Mouse (Mus musculus) heart, embryonic 14.5 days (tissue): ENCODE measurements at regions not wholly inside any gene's neighbourhood (a gene's known extent, or its start where the extent isn't known, plus 50 kb on each side); places are given as distances from the start of the nearest gene placed in this dataset.

Experiments
- ATAC-seq: fragments of 200-750 bp; cut with Nextera tagmentation; 2 replicates; pipeline ENCODE4 v1.8.0; 2017; ENCODE audit warnings: low read depth, moderate TSS enrichment; ENCODE audit not compliant: insufficient number of reproducible peaks, insufficient read depth, low FRiP score
- H3K27ac ChIP-seq, 2 experiments: fragments of 200-500 bp in 1 of 2; fragments of 300-500 bp in 1 of 2; sonication (generic) in 1 of 2; replicated peaks in 1 of 2; 2 replicates each; pipeline ENCODE4 v1.5.1; 2012 to 2014; ENCODE audit warnings: low read depth in 2 of 2, low read length in 2 of 2, control low read depth in 1 of 2, mild to moderate bottlenecking in 1 of 2, mixed read lengths in 1 of 2; ENCODE audit not compliant: control insufficient read depth in 1 of 2, insufficient read depth in 1 of 2
- H3K27me3 ChIP-seq: fragments of 300-500 bp; sonication (generic); 2 replicates; pipeline ENCODE4 v1.6.1; 2014; ENCODE audit warnings: mild to moderate bottlenecking, low read length, control low read depth; ENCODE audit not compliant: control insufficient read depth, insufficient read depth
- H3K36me3 ChIP-seq: fragments of 300-500 bp; sonication (generic); 2 replicates; pipeline ENCODE4 v1.6.1; 2014; ENCODE audit warnings: mild to moderate bottlenecking, control low read depth, low read length, mixed read lengths; ENCODE audit not compliant: control insufficient read depth, insufficient read depth
- H3K4me1 ChIP-seq, 2 experiments: fragments of 200-500 bp in 1 of 2; fragments of 300-500 bp in 1 of 2; sonication (generic) in 1 of 2; 2 replicates each; pipeline ENCODE4 v1.6.1; 2012 to 2014; ENCODE audit warnings: low read length in 2 of 2, control low read depth in 1 of 2, mixed read lengths in 1 of 2; ENCODE audit not compliant: control insufficient read depth in 2 of 2, insufficient read depth in 2 of 2
- H3K4me2 ChIP-seq: fragments of 300-500 bp; sonication (generic); 2 replicates; pipeline ENCODE4 v1.6.1; 2014; ENCODE audit warnings: mild to moderate bottlenecking, low read length
- H3K4me3 ChIP-seq, 2 experiments: fragments of 200-500 bp in 1 of 2; fragments of 300-500 bp in 1 of 2; sonication (generic) in 1 of 2; 2 replicates each; pipeline ENCODE4 v1.5.1; 2012 to 2014; ENCODE audit warnings: low read length in 2 of 2, mild to moderate bottlenecking in 2 of 2, control low read depth in 1 of 2, low read depth in 1 of 2, moderate library complexity in 1 of 2; ENCODE audit not compliant: control insufficient read depth in 1 of 2, insufficient read depth in 1 of 2
- H3K9ac ChIP-seq: fragments of 300-500 bp; sonication (generic); 2 replicates; pipeline ENCODE4 v1.6.1; 2014; ENCODE audit warnings: mild to moderate bottlenecking, low read length
- H3K9me3 ChIP-seq: fragments of 300-500 bp; sonication (generic); 2 replicates; pipeline ENCODE4 v1.6.1; 2016; ENCODE audit warnings: low read length, control low read depth; ENCODE audit not compliant: control insufficient read depth
- WGBS: fragments of 180-500 bp; shearing (Covaris S2); extraction: QIAGEN DNeasy Blood & Tissue Kit; methylation state at CpG from one replicate; pipeline ENCODE4 v1.1.7; 2014; 5-methylcytosine and 5-hydroxymethylcytosine counted together

- Histone ChIP-seq H3K4me3 (no peak overlapping the region), H3K9ac (no peak overlapping the region), H3K36me3 (no peaks in the 10 kb centered on the region), H3K4me2 (no peak overlapping the region), H3K27ac (no peak overlapping the region), H3K27me3 (no peaks in the 10 kb centered on the region), H3K4me1 (no peaks in the 10 kb centered on the region; a peak in 1 of 4 replicates), H3K9me3 (no peaks in the 10 kb centered on the region)
- WGBS: 59% methylated on average over 2 of the region's 2 CpGs
- ATAC-seq: no peak
Observed at GRCm38 (mm10) chr9:73272614-73273013, 159.4 kb downstream of the Rsl24d1 start.

DNA sequence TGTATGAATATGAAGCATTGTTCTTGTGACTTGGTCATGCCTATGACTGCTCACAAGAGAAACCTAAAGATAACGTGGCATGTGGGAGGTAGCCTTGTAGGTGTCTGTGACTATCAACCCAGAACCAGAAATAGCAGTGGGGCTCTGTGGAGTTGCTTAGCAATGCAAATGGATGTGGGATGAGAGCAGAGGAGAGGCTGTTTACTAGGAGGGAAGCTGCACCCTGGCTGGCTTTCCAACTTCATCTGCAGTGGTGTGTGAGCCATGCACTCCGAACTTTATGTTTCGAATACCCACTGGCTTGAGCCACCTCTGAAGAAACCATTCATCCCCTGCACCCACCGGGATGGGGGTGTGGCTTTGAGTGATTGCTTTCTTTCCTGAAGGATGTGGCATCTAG, 160.5 kb downstream of the Rsl24d1 start:
- ATAC-seq: no peak
- no peaks in the 10 kb centered on the region for H3K27me3 ChIP-seq
- 76% methylated on average over 4 of the region's 4 CpGs for WGBS
- H3K4me1 ChIP-seq: no peaks in the 10 kb centered on the region; a peak in 1 of 4 replicates
- H3K27ac ChIP-seq: no peak overlapping the region
- H3K36me3 ChIP-seq: no peaks in the 10 kb centered on the region
- H3K9me3 ChIP-seq: no peaks in the 10 kb centered on the region
- no peak overlapping the region for H3K4me3 ChIP-seq
- H3K9ac ChIP-seq: no peak overlapping the region
- no peak overlapping the region for H3K4me2 ChIP-seq

DNA sequence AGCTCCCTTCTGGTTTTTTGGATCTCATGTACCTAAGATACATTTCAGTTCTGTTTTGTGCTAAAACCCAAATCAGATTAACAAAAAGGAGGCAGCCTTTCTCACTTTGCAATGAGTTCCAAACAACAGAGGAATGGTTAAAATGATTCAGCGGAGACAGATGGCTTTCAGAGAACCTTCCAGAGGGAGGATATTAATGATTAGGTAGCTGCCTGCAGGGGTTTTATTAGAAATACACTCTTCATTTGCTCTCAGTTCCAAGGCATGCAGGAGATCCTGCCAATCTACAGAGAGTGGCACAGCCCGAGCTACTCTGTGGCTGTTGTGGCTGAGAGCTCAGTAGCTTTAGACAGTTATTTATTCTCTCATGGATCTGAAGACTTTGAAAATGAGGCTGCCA, 162.4 kb downstream of the Rsl24d1 start:
- no peak overlapping the region for H3K4me3 ChIP-seq
- 79% methylated on average over 2 of the region's 2 CpGs for WGBS

DNA sequence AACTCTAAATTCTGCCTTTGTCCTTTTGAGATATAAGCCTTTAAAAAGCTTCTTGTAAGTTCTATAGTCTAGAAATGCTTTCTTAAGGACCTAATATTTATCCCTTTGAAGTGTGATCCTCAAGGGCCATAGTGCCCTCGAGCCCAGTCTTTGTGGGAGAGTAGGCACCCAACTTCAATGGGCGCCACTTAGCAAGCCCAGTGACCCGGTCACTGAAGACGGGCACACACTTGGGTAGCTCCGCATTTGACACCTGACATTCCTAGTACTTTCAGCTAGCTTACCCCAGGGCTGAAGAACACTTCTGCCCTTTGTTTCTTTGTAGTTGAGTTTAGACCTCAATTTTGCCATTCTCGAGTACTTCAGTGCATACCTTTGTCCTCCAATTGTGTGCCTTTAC, 182.1 kb downstream of the Rsl24d1 start:
- Histone ChIP-seq H3K4me2 (no peak overlapping the region), H3K4me3 (no peak overlapping the region), H3K9ac (no peak overlapping the region), H3K36me3 (no peaks in the 10 kb centered on the region), H3K9me3 (no peaks in the 10 kb centered on the region), H3K27ac (no peak overlapping the region), H3K4me1 (no peaks in the 10 kb centered on the region), H3K27me3 (no peaks in the 10 kb centered on the region)
- ATAC-seq: no peak
- WGBS: 72% methylated on average over 6 of the region's 6 CpGs

More for the DNA sequence above, 162.4 kb downstream of the Rsl24d1 start:
- no peak overlapping the region for H3K9ac ChIP-seq
- no peak overlapping the region for H3K27ac ChIP-seq
- H3K27me3 ChIP-seq: no peaks in the 10 kb centered on the region
- no peaks in the 10 kb centered on the region for H3K9me3 ChIP-seq
- no peak overlapping the region for H3K4me2 ChIP-seq
- H3K36me3 ChIP-seq: no peaks in the 10 kb centered on the region
- H3K4me1 ChIP-seq: no peaks in the 10 kb centered on the region; a peak in 1 of 4 replicates
- ATAC-seq: no peak

- Histone ChIP-seq H3K27ac (no peak overlapping the region), H3K4me1 (peaks cover 0 to 2% of the 10 kb centered on the region in 2 experiments; a peak in 1 of 4 replicates), H3K9ac (no peak overlapping the region), H3K9me3 (no peaks in the 10 kb centered on the region), H3K36me3 (no peaks in the 10 kb centered on the region), H3K4me3 (no peak overlapping the region), H3K27me3 (no peaks in the 10 kb centered on the region), H3K4me2 (no peak overlapping the region)
- 87% methylated on average over 5 of the region's 5 CpGs for WGBS
- ATAC-seq: no peak
Observed at GRCm38 (mm10) chr9:73302156-73302918, 189.1 kb downstream of the Rsl24d1 start.

DNA sequence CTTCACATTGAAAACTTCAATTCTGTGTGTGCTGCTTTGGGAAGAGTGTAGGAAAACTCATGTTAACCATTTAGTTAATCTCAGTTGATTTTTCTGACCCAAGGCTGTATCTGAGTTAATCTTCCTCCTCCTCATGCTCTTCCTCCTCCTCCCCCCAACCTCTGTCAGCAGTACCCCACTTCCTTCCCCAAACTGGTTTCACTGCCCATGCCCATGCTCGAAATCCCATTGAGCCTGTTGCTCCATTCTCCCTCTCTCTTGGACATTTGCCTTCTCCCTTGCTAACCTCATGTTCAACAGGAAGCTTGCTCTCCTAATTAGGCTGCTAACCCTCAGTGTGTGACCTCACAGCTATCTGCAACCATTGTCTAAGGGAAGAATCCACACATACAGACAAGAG, 203.8 kb downstream of the Rsl24d1 start:
- no peak overlapping the region for H3K27ac ChIP-seq
- no peak overlapping the region for H3K4me3 ChIP-seq
- no peaks in the 10 kb centered on the region for H3K4me1 ChIP-seq
- H3K36me3 ChIP-seq: no peaks in the 10 kb centered on the region
- no peak overlapping the region for H3K4me2 ChIP-seq
- peaks cover 3% of the 10 kb centered on the region; the same call in 1 of the 2 replicates for H3K9me3 ChIP-seq
- no peaks in the 10 kb centered on the region for H3K27me3 ChIP-seq
- ATAC-seq: no peak
- WGBS: 73% methylated on average over 1 of the region's 1 CpGs
- H3K9ac ChIP-seq: no peak overlapping the region

- Histone ChIP-seq H3K4me1 (no peaks in the 10 kb centered on the region), H3K27ac (no peak overlapping the region), H3K4me3 (no peak overlapping the region), H3K27me3 (no peaks in the 10 kb centered on the region), H3K9ac (no peak overlapping the region), H3K36me3 (no peaks in the 10 kb centered on the region), H3K9me3 (peaks cover 3% of the 10 kb centered on the region; the same call in 1 of the 2 replicates), H3K4me2 (no peak overlapping the region)
- no peak; the same call in 1 of the 2 replicates for ATAC-seq
- WGBS: 63% methylated on average over 2 of the region's 2 CpGs
Observed at GRCm38 (mm10) chr9:73319704-73320307, 206.6 kb downstream of the Rsl24d1 start.
